Mouse (Mus musculus): Measurements from ENCODE around the gene Smyd4. TPM values are rescaled to one million over a fixed set of nuclear protein-coding genes. Genes with fewer than 3 reads are reported as not detected.
A peak's percentile ranks its signal among the peaks of the same experiment; 100 is the strongest.

Smyd4 gene
- polyA plus RNA-seq, 1 experiment from 2014 or later = 14.6 TPM

DNA sequence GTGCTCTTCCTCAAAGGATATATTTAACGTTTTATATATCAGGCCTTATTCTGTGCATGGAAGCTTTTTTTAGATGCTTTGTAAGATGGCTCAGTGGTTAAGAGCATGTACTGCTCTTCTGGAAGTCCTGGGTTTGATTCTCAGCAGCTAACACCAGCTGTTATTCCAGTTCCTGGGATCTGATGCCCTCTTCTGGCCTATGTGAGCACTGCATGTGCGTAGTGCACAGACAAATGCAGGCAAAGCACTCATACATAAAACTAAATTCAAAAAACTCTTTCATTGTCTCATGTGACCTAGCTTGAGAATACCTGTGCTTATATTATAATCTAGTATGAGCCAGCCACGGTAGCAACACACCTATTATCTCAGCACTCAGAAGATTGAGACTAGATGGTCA lies 58.6 kb downstream of the Smyd4 start:
- H3K27me3 ChIP-seq (ENCODE audit: insufficient read depth, poor library complexity, severe bottlenecking) = no peaks in the 10 kb centered on the region
- DNase-seq (ENCODE audit: low spot score) = peak; percentile 50
- H3K4me3 ChIP-seq = no peak overlapping the region
- peaks cover 19% of the 10 kb centered on the region for H3K36me3 ChIP-seq
- H3K4me1 ChIP-seq (replicated peaks) = no peaks in the 10 kb centered on the region; the same call in 1 of the 2 replicates
- no peaks in the 10 kb centered on the region for H3K9me3 ChIP-seq
- 35% methylated on average over 3 of the region's 3 CpGs for WGBS
- H3K27ac ChIP-seq = no peak overlapping the region

DNA sequence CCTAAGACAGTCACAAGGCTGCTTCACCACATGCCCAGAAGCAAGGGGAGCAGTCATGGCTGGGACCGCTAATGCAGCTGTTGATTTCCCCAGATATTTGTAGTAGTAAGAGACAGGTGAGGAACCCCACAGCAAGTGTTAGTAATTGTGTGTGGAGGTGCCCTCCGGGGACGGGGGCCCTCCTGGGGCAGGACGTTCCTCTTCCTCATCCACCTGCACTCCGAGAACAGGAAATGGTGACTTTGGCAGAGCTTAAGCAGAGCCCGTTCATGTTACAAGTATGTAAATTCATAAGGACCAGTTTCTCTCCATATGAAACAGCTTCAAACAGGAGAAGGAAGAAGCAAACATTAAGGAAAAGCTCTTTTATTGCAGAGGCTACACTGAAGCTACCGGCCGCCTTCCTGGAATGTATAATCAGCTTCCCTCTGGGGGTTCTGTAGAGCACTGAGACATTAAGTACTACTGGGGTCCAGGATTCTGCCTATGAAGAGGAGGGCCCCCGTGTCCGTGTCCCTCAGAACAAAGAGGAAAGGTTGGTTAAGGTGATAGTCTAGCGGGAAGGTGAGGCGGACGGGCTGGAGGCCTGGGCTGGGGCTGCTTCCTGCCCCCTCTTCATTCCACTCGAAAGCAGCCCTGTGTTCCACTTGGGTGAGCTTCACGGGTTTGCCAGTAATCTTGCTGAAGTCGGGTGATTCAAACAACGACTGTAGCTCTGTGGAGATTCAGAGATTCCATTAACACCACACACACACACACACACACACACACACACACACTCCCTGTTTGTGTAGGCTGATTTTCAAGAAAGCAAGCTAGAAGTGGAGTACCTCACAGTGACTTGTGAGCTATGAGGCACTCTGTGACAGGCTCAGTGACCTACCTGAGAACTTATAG lies 61.7 kb downstream of the Smyd4 start:
- H3K4me3 ChIP-seq = no peak overlapping the region
- H3K27me3 ChIP-seq (ENCODE audit: insufficient read depth, poor library complexity, severe bottlenecking) = no peaks in the 10 kb centered on the region
- H3K27ac ChIP-seq = no peak overlapping the region
- 83% methylated on average over 17 of the region's 17 CpGs for WGBS
- H3K36me3 ChIP-seq = peaks cover 26% of the 10 kb centered on the region
- H3K4me1 ChIP-seq (replicated peaks) = peaks cover 1% of the 10 kb centered on the region; the same call in 1 of the 2 replicates
- no peaks in the 10 kb centered on the region for H3K9me3 ChIP-seq
- no peak for DNase-seq (ENCODE audit: low spot score)

DNA sequence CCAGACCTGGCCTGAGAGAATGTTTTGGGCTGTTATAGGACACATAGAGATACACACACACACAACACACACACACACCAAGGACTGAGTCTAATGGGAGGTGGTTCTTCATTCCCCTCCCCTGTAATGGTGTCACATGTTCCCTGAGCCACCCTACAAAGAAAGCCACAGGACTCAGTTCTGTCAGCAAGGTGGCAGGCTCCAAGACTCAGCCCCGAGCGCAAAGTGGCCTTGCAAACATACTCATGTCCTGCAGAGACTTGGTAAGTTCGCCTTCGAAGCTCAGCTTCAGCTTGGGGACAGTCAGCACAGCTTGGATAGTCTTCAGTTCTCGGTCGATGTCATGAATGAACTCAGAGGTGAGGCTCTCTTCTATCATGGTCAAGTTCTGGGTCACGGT lies 62.4 kb downstream of the Smyd4 start:
- Histone ChIP-seq H3K4me3 (no peak overlapping the region), H3K27ac (no peak overlapping the region), H3K4me1 (replicated peaks) (peaks cover 8% of the 10 kb centered on the region; the same call in 1 of the 2 replicates), H3K27me3 (ENCODE audit: insufficient read depth, poor library complexity, severe bottlenecking) (no peaks in the 10 kb centered on the region), H3K9me3 (no peaks in the 10 kb centered on the region), H3K36me3 (peaks cover 26% of the 10 kb centered on the region)
- DNase-seq (ENCODE audit: low spot score) = no peak
- 95% methylated on average over 7 of the region's 7 CpGs for WGBS

- peaks cover 9% of the 10 kb centered on the region for H3K4me1 ChIP-seq (replicated peaks)
- no peak overlapping the region for H3K4me3 ChIP-seq
- H3K36me3 ChIP-seq = peaks cover 19% of the 10 kb centered on the region
- no peaks in the 10 kb centered on the region for H3K9me3 ChIP-seq
- WGBS = 60% methylated on average over 7 of the region's 7 CpGs
- H3K27me3 ChIP-seq (ENCODE audit: insufficient read depth, poor library complexity, severe bottlenecking) = no peaks in the 10 kb centered on the region
- DNase-seq (ENCODE audit: low spot score) = no peak
- H3K27ac ChIP-seq = 0 out of 2 replicates have a peak overlapping the region, but pooled peaks have one; percentile 19
Observed at GRCm38 (mm10) chr11:75415096-75415495, 66.9 kb downstream of the Smyd4 start.

- Histone ChIP-seq H3K27me3 (ENCODE audit: insufficient read depth, poor library complexity, severe bottlenecking) (no peaks in the 10 kb centered on the region), H3K9me3 (no peaks in the 10 kb centered on the region), H3K36me3 (peaks cover 12% of the 10 kb centered on the region; the same call in 1 of the 2 replicates), H3K27ac (no peak overlapping the region), H3K4me1 (replicated peaks) (peaks cover 18% of the 10 kb centered on the region), H3K4me3 (no peak overlapping the region)
- DNase-seq (ENCODE audit: low spot score) = no peak
- 94% methylated on average over 13 of the region's 13 CpGs for WGBS
Observed at GRCm38 (mm10) chr11:75415994-75416393, 67.8 kb downstream of the Smyd4 start.

DNA sequence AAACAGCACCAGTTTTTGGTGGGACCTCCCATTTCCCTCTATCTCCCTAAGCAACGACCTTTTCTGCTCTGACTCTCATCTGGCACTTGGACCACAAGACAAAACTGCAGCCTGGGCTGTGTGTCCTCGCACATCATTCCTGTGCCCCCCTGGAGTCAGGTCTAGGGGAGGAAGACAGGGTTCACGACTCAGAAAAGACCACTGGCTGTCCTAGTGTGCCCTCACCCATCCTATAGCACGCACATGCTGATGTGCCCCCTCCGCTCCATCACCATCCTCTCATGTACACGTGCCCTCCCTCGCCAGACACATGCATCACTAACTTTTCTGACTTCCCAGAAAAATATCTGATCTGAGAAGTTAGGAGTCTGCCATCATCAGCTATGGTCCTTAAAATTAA lies 71.8 kb downstream of the Smyd4 start:
- H3K4me1 ChIP-seq (replicated peaks) = peaks cover 37% of the 10 kb centered on the region
- peaks cover 5% of the 10 kb centered on the region; the same call in 1 of the 2 replicates for H3K36me3 ChIP-seq
- H3K9me3 ChIP-seq = no peaks in the 10 kb centered on the region
- no peaks in the 10 kb centered on the region for H3K27me3 ChIP-seq (ENCODE audit: insufficient read depth, poor library complexity, severe bottlenecking)
- no peak overlapping the region for H3K4me3 ChIP-seq
- DNase-seq (ENCODE audit: low spot score) = no peak
- WGBS = 81% methylated on average over 7 of the region's 7 CpGs
- H3K27ac ChIP-seq = no peak overlapping the region; the same call in 1 of the 2 replicates

DNA sequence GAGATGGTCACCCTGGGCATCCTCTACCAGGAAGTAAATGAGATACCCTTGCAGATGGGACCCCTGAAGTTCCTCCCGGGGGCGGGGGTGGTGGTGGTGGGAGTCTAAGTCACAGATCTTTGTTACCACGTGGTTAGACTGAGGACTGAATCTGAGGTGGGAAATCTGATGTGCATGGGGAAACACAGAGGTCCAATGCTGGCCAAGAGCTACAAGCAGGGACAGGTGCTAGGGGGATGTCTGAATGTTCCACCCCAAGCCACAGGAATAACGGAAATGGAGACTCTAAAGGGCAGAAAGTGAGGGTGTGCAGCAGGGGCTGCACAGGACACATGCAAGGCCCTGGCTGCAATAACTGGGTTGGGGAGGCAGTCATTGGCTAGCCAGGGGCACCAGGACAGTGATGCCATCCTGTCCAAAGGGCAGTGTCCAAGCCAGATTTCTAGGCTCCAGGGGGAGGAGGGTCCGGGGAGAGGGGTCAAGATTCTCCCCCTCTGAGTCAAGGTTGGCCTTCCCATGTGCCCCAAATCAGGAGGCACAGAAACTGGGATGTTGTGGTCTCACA lies 72.7 kb downstream of the Smyd4 start:
- H3K9me3 ChIP-seq = no peaks in the 10 kb centered on the region
- no peak for DNase-seq (ENCODE audit: low spot score)
- H3K27ac ChIP-seq = peak overlapping the region; percentile 83
- no peaks in the 10 kb centered on the region for H3K27me3 ChIP-seq (ENCODE audit: insufficient read depth, poor library complexity, severe bottlenecking)
- H3K4me1 ChIP-seq (replicated peaks) = peaks cover 32% of the 10 kb centered on the region
- peaks cover 4% of the 10 kb centered on the region; the same call in 1 of the 2 replicates for H3K36me3 ChIP-seq
- WGBS = 57% methylated on average over 5 of the region's 5 CpGs
- peak overlapping the region; percentile 46; the same call in 1 of the 2 replicates for H3K4me3 ChIP-seq

GRCm38 (mm10) chr11:75421375-75422012 lies 73.3 kb downstream of the Smyd4 start:
- peak; percentile 49 for DNase-seq (ENCODE audit: low spot score)
- Histone ChIP-seq H3K9me3 (no peaks in the 10 kb centered on the region), H3K36me3 (no peaks in the 10 kb centered on the region), H3K4me1 (replicated peaks) (peaks cover 32% of the 10 kb centered on the region), H3K27me3 (ENCODE audit: insufficient read depth, poor library complexity, severe bottlenecking) (no peaks in the 10 kb centered on the region), H3K4me3 (peak overlapping the region; percentile 46), H3K27ac (peak overlapping the region; percentile 83)
- 37% methylated on average over 6 of the region's 6 CpGs for WGBS

GRCm38 (mm10) chr11:75422013-75422792 lies 74.0 kb downstream of the Smyd4 start, which contains the start of gene Serpinf1:
Serpinf1 (minus strand) TSS chr11:75422701.
- DNase-seq (ENCODE audit: low spot score) = peak; percentile 29
- Histone ChIP-seq H3K27ac (peak within 1 kb of the TSS; percentile 83), H3K27me3 (ENCODE audit: insufficient read depth, poor library complexity, severe bottlenecking) (no peaks in the 10 kb centered on the region), H3K9me3 (no peaks in the 10 kb centered on the region), H3K4me1 (replicated peaks) (peaks cover 32% of the 10 kb centered on the region), H3K36me3 (no peaks in the 10 kb centered on the region), H3K4me3 (peak within 1 kb of the TSS; percentile 46)
- 45% methylated on average over 10 of the region's 10 CpGs for WGBS

- DNase-seq (ENCODE audit: low spot score) = no peak
- 92% methylated on average over 3 of the region's 3 CpGs for WGBS
- peak overlapping the region; percentile 83 for H3K27ac ChIP-seq
- H3K4me1 ChIP-seq (replicated peaks) = peaks cover 32% of the 10 kb centered on the region
- H3K4me3 ChIP-seq = no peak overlapping the region
- H3K9me3 ChIP-seq = no peaks in the 10 kb centered on the region
- H3K36me3 ChIP-seq = no peaks in the 10 kb centered on the region
- H3K27me3 ChIP-seq (ENCODE audit: insufficient read depth, poor library complexity, severe bottlenecking) = no peaks in the 10 kb centered on the region
Observed at GRCm38 (mm10) chr11:75423091-75423490, 74.9 kb downstream of the Smyd4 start.

- Histone ChIP-seq H3K27ac (no peak overlapping the region), H3K27me3 (ENCODE audit: insufficient read depth, poor library complexity, severe bottlenecking) (no peaks in the 10 kb centered on the region), H3K4me3 (no peak overlapping the region), H3K36me3 (no peaks in the 10 kb centered on the region), H3K4me1 (replicated peaks) (peaks cover 32% of the 10 kb centered on the region), H3K9me3 (no peaks in the 10 kb centered on the region)
- no peak for DNase-seq (ENCODE audit: low spot score)
- 88% methylated on average over 9 of the region's 9 CpGs for WGBS
Observed at GRCm38 (mm10) chr11:75424033-75424432, 75.8 kb downstream of the Smyd4 start.

DNA sequence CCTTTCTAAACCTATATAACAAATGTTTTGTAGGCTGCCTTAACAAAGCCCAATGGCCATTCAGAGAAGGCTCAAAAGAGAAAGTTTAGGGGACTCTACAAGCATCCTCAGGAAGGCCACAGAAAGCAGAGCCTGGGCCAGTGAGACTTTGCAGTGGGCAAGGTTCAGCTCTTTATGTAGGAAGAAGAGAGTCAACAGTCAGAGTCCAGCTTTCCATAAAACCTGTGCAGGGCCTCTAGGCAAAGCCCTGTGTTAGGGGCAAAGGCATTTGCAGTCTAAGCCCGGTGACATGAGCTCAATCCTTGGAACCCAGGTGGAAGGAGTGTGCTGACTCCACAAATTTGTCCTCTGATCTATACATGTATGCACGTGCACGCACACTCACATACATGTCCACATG lies 76.2 kb downstream of the Smyd4 start:
- Histone ChIP-seq H3K27me3 (ENCODE audit: insufficient read depth, poor library complexity, severe bottlenecking) (no peaks in the 10 kb centered on the region), H3K27ac (no peak overlapping the region), H3K4me3 (no peak overlapping the region), H3K36me3 (no peaks in the 10 kb centered on the region), H3K9me3 (no peaks in the 10 kb centered on the region), H3K4me1 (replicated peaks) (peaks cover 32% of the 10 kb centered on the region)
- WGBS = 87% methylated on average over 3 of the region's 3 CpGs
- DNase-seq (ENCODE audit: low spot score) = no peak
